Mouse (Mus musculus) stomach, postnatal 0 days (tissue): ENCODE results near the gene Net1.

ENCODE experiments used
- CTCF ChIP-seq: IDR thresholded peaks from 2 replicates; pipeline ENCODE4 v1.5.1; 2016; ENCODE audit warnings: antibody characterized with exemption, low read depth, mild to moderate bottlenecking, moderate library complexity
- EP300 ChIP-seq: optimal IDR thresholded peaks from 2 replicates; pipeline ENCODE3; 2016; ENCODE audit warnings: antibody characterized with exemption

GRCm38 (mm10) chr13:3876448-3876847 lies 41.6 kb downstream of the Net1 start:
- no peak for TF ChIP-seq CTCF
- no peak for TF ChIP-seq EP300
